13 mouse cellular contexts compared by ENCODE assay signal in genomic region chr12:25623449-25623848, GRCm38 (mm10).
"Had no signal": no experiment of that assay in that cellular context is flagged by ENCODE, and none has a peak within 500 bp of the region (broad histone marks: within the 10 kb centered on the region; RNA-seq: fewer than 3 reads in every experiment).

No protein-coding gene starts in this region.

- H3K27ac ChIP-seq: kidney, postnatal 0 days; limb, embryonic 15.5 days; liver, embryonic 12.5 days; midbrain, embryonic 15.5 days; neural tube, embryonic 12.5 days; stomach, embryonic 15.5 days had no signal

- DNase-seq: kidney, adult 11 months; kidney, adult 9 months; kidney, postnatal 36 days; lung, embryonic 14.5 days; lung, postnatal 10 days; lung, postnatal 4 days; thymus, postnatal 36 days had no signal

- H3K4me3 ChIP-seq: limb, embryonic 15.5 days; liver, embryonic 12.5 days; midbrain, embryonic 15.5 days; neural tube, embryonic 12.5 days; stomach, embryonic 15.5 days had no signal
